Mouse (Mus musculus) G1E (cell line): ENCODE measurements around the gene Tm9sf1. TPM values are rescaled to one million over a fixed set of nuclear protein-coding genes. Genes with fewer than 3 reads are reported as not detected.

Source experiments
- ATAC-seq: 2 replicates; pipeline ENCODE4 v1.8.0; 2016; ENCODE audit warnings: mild to moderate bottlenecking; ENCODE audit not compliant: insufficient number of reproducible peaks, poor library complexity, low FRiP score, severe bottlenecking; ENCODE audit errors: extremely low read depth
- DNase-seq: peaks from one replicate; pipeline ENCODE4 v3.0.0; 2012; ENCODE audit warnings: low spot score
- H3K27me3 ChIP-seq: 2 replicates; pipeline ENCODE4 v1.6.1; 2012; ENCODE audit warnings: mild to moderate bottlenecking, low read length, inconsistent platforms; ENCODE audit not compliant: insufficient read depth
- H3K36me3 ChIP-seq: replicated peaks from 2 replicates; pipeline ENCODE3; 2012; ENCODE audit warnings: mild to moderate bottlenecking, inconsistent platforms
- H3K4me1 ChIP-seq: 2 replicates; pipeline ENCODE4 v1.6.1; 2012; ENCODE audit warnings: low read depth, low read length, inconsistent platforms, mixed read lengths; ENCODE audit not compliant: insufficient read depth
- H3K4me3 ChIP-seq: 2 replicates; pipeline ENCODE4 v1.5.1; 2012; ENCODE audit warnings: low read depth, mild to moderate bottlenecking, inconsistent platforms, low read length, moderate library complexity, mixed read lengths
- H3K9me3 ChIP-seq: replicated peaks from 2 replicates; pipeline ENCODE4 v1.6.1; 2012; ENCODE audit warnings: inconsistent platforms
- CTCF ChIP-seq: IDR thresholded peaks from 2 replicates; pipeline ENCODE4 v1.5.1; 2012; ENCODE audit warnings: low read depth, low read length, inconsistent platforms, mixed read lengths
- GATA1 ChIP-seq: IDR thresholded peaks from 2 replicates; pipeline ENCODE4 v1.6.1; 2012; ENCODE audit warnings: borderline replicate concordance, low read length, inconsistent platforms, mixed read lengths
- GATA2 ChIP-seq: IDR thresholded peaks from 2 replicates; pipeline ENCODE4 v1.6.1; 2012; ENCODE audit warnings: low read depth, low read length, inconsistent platforms, borderline replicate concordance
- POLR2AphosphoS5 ChIP-seq: IDR thresholded peaks from 2 replicates; pipeline ENCODE4 v1.6.1; 2012; ENCODE audit warnings: low read depth, low read length, inconsistent platforms; ENCODE audit not compliant: insufficient replicate concordance
- TAL1 ChIP-seq: conservative IDR thresholded peaks from 2 replicates; pipeline ENCODE4 v1.6.1; 2012; ENCODE audit warnings: low read depth, low read length, inconsistent platforms, mixed read lengths
- polyA plus RNA-seq: library from polyadenylated mRNA; stranded (reverse); fragments of >175 nt; gene quantifications from 2 replicates; pipeline ENCODE4 v1.2.3, GENCODE M21; 2012
- total RNA-seq, 2 experiments: library from RNA; stranded (forward) in 1 of 2; stranded (reverse) in 1 of 2; fragments of 200-1000 nt in 1 of 2; fragments of >200 nt in 1 of 2; fragmentation: Nextera tagmentation in 1 of 2; gene quantifications; 2 replicates each; pipeline ENCODE4 v1.2.3; 2014 to 2017

Tm9sf1 gene
- total and polyA plus RNA-seq, 3 experiments: 14.8 to 57.7 (median 40.6) TPM

GRCm38 (mm10) chr14:55604823-55605222 lies 38.8 kb downstream of the Tm9sf1 start:
- Histone ChIP-seq H3K4me1 (peaks cover 78% of the 10 kb centered on the region), H3K9me3 (no peaks in the 10 kb centered on the region), H3K27me3 (no peaks in the 10 kb centered on the region), H3K4me3 (peak overlapping the region; percentile 71), H3K36me3 (peaks cover 87% of the 10 kb centered on the region)
- TF ChIP-seq CTCF (no peak), GATA1 (no peak), GATA2 (no peak), POLR2AphosphoS5 (no peak), TAL1 (no peak)
- ATAC-seq (no peak), DNase-seq (no peak)

- TF ChIP-seq GATA1: no peak
- peak; percentile 95 for TF ChIP-seq GATA2
- TF ChIP-seq CTCF: peak; percentile 84
- no peak for TF ChIP-seq POLR2AphosphoS5
- no peak for TF ChIP-seq TAL1
- peaks cover 87% of the 10 kb centered on the region for H3K36me3 ChIP-seq
- DNase-seq: peak; percentile 74
- H3K27me3 ChIP-seq: no peaks in the 10 kb centered on the region
- H3K9me3 ChIP-seq: no peaks in the 10 kb centered on the region
- H3K4me3 ChIP-seq: peak overlapping the region; percentile 71
- peaks cover 77% of the 10 kb centered on the region for H3K4me1 ChIP-seq
- ATAC-seq: peak; percentile 90
Measured at GRCm38 (mm10) chr14:55603633-55604576, 39.7 kb downstream of the Tm9sf1 start.

GRCm38 (mm10) chr14:55603271-55603632 lies 40.4 kb downstream of the Tm9sf1 start, which contains the start of gene Irf9:
Irf9 (plus strand) TSS chr14:55603571.
- DNase-seq (no peak), ATAC-seq (no peak)
- Histone ChIP-seq H3K4me1 (peaks cover 71% of the 10 kb centered on the region), H3K9me3 (no peaks in the 10 kb centered on the region), H3K36me3 (peaks cover 87% of the 10 kb centered on the region), H3K4me3 (peak within 1 kb of the TSS; percentile 71), H3K27me3 (no peaks in the 10 kb centered on the region)
- no peak for TF ChIP-seq CTCF
- TF ChIP-seq TAL1: no peak
- no peak for TF ChIP-seq GATA1
- TF ChIP-seq POLR2AphosphoS5: no peak
- TF ChIP-seq GATA2: no peak

- no peak for DNase-seq
- no peaks in the 10 kb centered on the region for H3K9me3 ChIP-seq
- H3K4me3 ChIP-seq: no peak overlapping the region
- TF ChIP-seq POLR2AphosphoS5: no peak
- no peak for TF ChIP-seq GATA1
- no peak for TF ChIP-seq TAL1
- TF ChIP-seq GATA2: no peak
- ATAC-seq: no peak
- H3K36me3 ChIP-seq: peaks cover 96% of the 10 kb centered on the region
- H3K4me1 ChIP-seq: peaks cover 44% of the 10 kb centered on the region
- no peaks in the 10 kb centered on the region for H3K27me3 ChIP-seq
Measured at GRCm38 (mm10) chr14:55598521-55599390, 44.9 kb downstream of the Tm9sf1 start.

GRCm38 (mm10) chr14:55596036-55596690 lies 47.4 kb downstream of the Tm9sf1 start:
- TF ChIP-seq POLR2AphosphoS5 (no peak), TAL1 (no peak), GATA2 (no peak), GATA1 (no peak), CTCF (no peak)
- Histone ChIP-seq H3K36me3 (peaks cover 77% of the 10 kb centered on the region), H3K4me3 (no peak overlapping the region), H3K9me3 (no peaks in the 10 kb centered on the region), H3K27me3 (no peaks in the 10 kb centered on the region), H3K4me1 (peaks cover 38% of the 10 kb centered on the region)
- ATAC-seq (no peak), DNase-seq (no peak)

DNA sequence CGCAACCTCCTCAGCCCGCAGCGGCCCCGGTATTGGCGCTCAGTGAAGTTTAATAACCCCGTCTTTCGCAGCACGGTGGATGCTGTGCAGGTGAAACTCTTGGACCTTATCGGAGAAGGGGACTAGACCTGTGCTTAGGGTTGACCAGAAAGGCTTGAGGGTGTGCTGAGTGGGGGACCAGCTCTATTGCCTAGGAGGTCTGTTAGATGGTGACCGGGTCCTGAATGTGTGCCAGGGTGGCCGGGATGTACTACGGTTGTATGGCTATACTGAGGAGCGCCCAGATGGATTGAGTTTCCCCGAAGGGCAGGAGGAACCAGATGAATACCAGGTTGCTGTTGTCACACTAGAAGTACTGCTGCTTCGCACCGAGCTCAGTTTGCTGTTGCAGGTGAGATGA lies 51.4 kb downstream of the Tm9sf1 start:
- peaks cover 68% of the 10 kb centered on the region for H3K36me3 ChIP-seq
- H3K4me3 ChIP-seq: peak overlapping the region; percentile 96
- H3K27me3 ChIP-seq: no peaks in the 10 kb centered on the region
- TF ChIP-seq GATA1 (no peak), GATA2 (no peak), TAL1 (no peak), CTCF (no peak), POLR2AphosphoS5 (no peak)
- DNase-seq: no peak
- no peak for ATAC-seq
- no peaks in the 10 kb centered on the region for H3K9me3 ChIP-seq
- H3K4me1 ChIP-seq: peaks cover 58% of the 10 kb centered on the region
